Mouse (Mus musculus) thymus, adult 2 months (tissue): ENCODE measurements at regions not wholly inside any gene's neighbourhood (a gene's known extent, or its start where the extent isn't known, plus 50 kb on each side); places are given as distances from the start of the nearest gene placed in this dataset.
"Not testable (repeated sequence)": the region's sequence is repeated elsewhere in the genome, so short reads cannot be mapped to it uniquely, and the experiment has no call there.

Experiments used
- DNase-seq: peaks from one replicate; pipeline ENCODE4 v3.0.0; 2021
- H3K27ac ChIP-seq: fragments of 200-500 bp; 2 replicates; pipeline ENCODE4 v1.5.1; 2012; ENCODE audit warnings: low read length, control low read depth; ENCODE audit not compliant: control insufficient read depth, insufficient read depth
- H3K27me3 ChIP-seq: fragments of 200-500 bp; 2 replicates; pipeline ENCODE4 v1.6.1; 2012; ENCODE audit warnings: mild to moderate bottlenecking, low read length, moderate library complexity, mixed read lengths; ENCODE audit not compliant: control insufficient read depth, insufficient read depth
- H3K36me3 ChIP-seq: fragments of 200-500 bp; 2 replicates; pipeline ENCODE4 v1.6.1; 2012; ENCODE audit warnings: mild to moderate bottlenecking, low read length, moderate library complexity; ENCODE audit not compliant: control insufficient read depth, insufficient read depth
- H3K4me1 ChIP-seq: fragments of 200-500 bp; replicated peaks from 2 replicates; pipeline ENCODE4 v1.6.1; 2012; ENCODE audit warnings: low read length; ENCODE audit not compliant: control insufficient read depth, insufficient read depth
- H3K4me3 ChIP-seq: fragments of 200-500 bp; 2 replicates; pipeline ENCODE4 v1.5.1; 2012; ENCODE audit warnings: mild to moderate bottlenecking, low read length, control low read depth, moderate library complexity; ENCODE audit not compliant: control insufficient read depth, insufficient read depth
- CTCF ChIP-seq: fragments of 200-500 bp; IDR thresholded peaks from 2 replicates; pipeline ENCODE4 v1.5.1; 2012; ENCODE audit warnings: mild to moderate bottlenecking, control low read depth, low read length, moderate library complexity, borderline replicate concordance; ENCODE audit not compliant: control insufficient read depth, poor library complexity, insufficient read depth; ENCODE audit errors: extremely low read depth
- POLR2A ChIP-seq: fragments of 200-500 bp; IDR thresholded peaks from 2 replicates; pipeline ENCODE4 v1.6.1; 2012; ENCODE audit warnings: mild to moderate bottlenecking, low read length, control low read depth, moderate library complexity; ENCODE audit not compliant: control insufficient read depth, poor library complexity, insufficient read depth; ENCODE audit errors: extremely low read depth
- WGBS: fragments of 180-500 bp; shearing (Covaris S2); methylation state at CpG from one replicate; pipeline ENCODE4 v1.1.7; 2018; 5-methylcytosine and 5-hydroxymethylcytosine counted together

DNA sequence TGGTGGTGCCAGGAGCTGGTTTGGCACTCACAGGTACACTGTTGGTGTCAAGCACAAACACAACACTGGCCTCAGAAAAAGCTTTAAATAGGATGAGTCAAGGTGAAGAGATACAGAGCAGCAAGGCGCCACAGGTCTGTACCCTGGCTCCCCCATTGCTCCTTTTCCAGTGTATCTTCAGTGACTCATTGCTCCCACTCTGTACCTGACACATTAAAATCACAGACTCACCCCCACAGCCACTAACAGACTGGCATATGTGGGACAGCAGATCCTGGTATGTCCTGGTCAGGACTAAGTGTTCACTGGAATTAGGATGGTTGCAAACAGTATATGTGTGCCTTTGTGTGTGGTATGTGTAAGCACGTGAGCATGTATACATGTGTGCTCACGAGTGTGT lies 226.5 kb downstream of the 1810013L24Rik start:
- no peaks in the 10 kb centered on the region for H3K4me1 ChIP-seq
- 76% methylated on average over 3 of the region's 3 CpGs for WGBS
- H3K4me3 ChIP-seq, result no peak overlapping the region
- no peak overlapping the region for H3K27ac ChIP-seq
- no peak for DNase-seq
- TF ChIP-seq CTCF, result no peak
- no peak for TF ChIP-seq POLR2A
- no peaks in the 10 kb centered on the region for H3K36me3 ChIP-seq
- H3K27me3 ChIP-seq, result no peaks in the 10 kb centered on the region

DNA sequence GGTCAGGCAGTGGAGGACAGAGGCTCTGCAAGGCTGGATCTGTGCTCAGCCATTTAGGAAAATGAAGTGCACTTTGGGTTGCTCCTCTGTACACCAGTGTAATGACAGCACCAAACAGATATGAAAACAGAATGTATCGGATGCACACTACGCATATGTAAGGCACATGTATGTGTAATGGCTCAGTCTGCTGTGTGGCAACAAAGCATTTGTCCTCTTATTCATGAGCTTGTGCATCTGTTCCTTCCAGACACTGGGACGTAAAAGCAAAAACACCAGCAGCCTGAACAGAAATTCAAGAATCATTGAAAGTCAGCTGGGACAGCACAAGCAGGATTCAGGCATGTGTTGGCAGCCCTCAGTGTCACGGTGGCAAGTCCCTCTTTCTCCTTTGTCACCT lies 241.6 kb downstream of the 1810013L24Rik start:
- TF ChIP-seq POLR2A (no peak), CTCF (no peak)
- Histone ChIP-seq H3K4me1 (no peaks in the 10 kb centered on the region), H3K27me3 (no peaks in the 10 kb centered on the region), H3K4me3 (no peak overlapping the region), H3K36me3 (no peaks in the 10 kb centered on the region), H3K27ac (no peak overlapping the region)
- no peak for DNase-seq
- WGBS, result 97% methylated on average over 4 of the region's 4 CpGs

DNA sequence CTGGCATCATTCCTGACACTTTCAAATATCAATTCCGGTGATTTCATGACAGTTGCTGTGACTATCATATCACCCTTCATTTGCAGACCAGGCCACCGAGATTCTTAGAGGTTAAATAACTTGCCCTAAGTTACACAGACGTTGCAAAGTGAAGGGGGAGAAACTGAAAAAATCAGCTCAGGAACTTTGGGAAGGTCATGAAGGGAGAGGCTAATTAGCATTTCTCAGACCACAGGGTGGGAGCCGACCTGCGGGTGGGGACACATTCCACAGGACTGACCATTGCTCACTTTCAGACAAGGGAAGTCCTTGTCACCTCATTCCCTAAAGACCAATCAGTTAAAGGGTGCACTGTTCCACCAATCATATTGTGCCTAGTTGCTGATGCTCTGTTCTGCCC lies 242.1 kb downstream of the 1810013L24Rik start:
- WGBS, result 94% methylated on average over 5 of the region's 5 CpGs
- H3K4me1 ChIP-seq, result not testable (repeated sequence)

DNA sequence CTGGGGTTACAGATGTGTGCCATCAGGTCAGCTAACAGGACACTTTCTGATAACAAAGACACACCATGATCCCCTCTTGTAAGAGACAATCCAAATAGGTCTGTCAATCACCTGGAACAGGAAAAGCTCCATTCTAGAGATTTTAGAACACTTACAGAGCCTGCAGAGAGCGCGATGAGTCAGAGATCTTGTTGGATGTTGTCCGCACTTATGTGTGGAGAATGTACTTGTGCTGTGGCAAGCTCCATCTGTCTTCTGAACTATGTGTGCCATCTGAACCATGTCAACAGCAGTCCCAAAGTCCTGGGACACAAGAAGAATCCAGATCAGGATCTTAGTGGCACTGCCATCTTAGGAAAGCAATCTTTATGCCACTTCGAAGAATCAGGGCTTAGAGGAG lies 244.4 kb downstream of the 1810013L24Rik start:
- Histone ChIP-seq H3K36me3 (no peaks in the 10 kb centered on the region), H3K27me3 (no peaks in the 10 kb centered on the region), H3K4me1 (no peaks in the 10 kb centered on the region), H3K27ac (no peak overlapping the region), H3K4me3 (no peak overlapping the region)
- 90% methylated on average over 4 of the region's 4 CpGs for WGBS
- no peak for DNase-seq
- TF ChIP-seq CTCF (no peak), POLR2A (no peak)

More for the DNA sequence above, 242.1 kb downstream of the 1810013L24Rik start:
- not testable (repeated sequence) for H3K27ac ChIP-seq, DNase-seq, H3K36me3 ChIP-seq, H3K4me3 ChIP-seq, H3K27me3 ChIP-seq

DNA sequence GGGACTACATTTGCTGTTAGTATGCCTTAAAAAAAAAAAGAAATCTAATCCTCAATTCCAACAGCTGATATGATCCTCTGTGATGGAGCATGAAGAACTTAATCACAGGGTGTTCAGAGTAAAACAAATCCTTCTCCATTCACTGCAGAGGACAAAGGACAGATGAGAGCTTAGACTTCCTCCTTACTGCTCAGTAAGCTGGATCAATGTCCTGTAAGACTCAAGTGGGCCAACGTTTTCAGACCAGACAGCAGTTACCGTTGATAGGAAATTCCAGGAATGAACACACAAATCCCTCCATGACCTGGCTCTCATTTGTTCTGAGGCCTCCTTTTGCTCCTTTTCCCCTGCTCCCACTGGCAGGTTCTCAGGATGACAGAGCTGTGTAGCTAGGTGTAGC lies 247.6 kb downstream of the 1810013L24Rik start:
- H3K36me3 ChIP-seq, result no peaks in the 10 kb centered on the region
- TF ChIP-seq POLR2A (no peak), CTCF (no peak)
- no peaks in the 10 kb centered on the region for H3K4me1 ChIP-seq
- no peak overlapping the region for H3K4me3 ChIP-seq
- 82% methylated on average over 2 of the region's 2 CpGs for WGBS
- no peak for DNase-seq
- H3K27me3 ChIP-seq, result no peaks in the 10 kb centered on the region
- H3K27ac ChIP-seq, result no peak overlapping the region

DNA sequence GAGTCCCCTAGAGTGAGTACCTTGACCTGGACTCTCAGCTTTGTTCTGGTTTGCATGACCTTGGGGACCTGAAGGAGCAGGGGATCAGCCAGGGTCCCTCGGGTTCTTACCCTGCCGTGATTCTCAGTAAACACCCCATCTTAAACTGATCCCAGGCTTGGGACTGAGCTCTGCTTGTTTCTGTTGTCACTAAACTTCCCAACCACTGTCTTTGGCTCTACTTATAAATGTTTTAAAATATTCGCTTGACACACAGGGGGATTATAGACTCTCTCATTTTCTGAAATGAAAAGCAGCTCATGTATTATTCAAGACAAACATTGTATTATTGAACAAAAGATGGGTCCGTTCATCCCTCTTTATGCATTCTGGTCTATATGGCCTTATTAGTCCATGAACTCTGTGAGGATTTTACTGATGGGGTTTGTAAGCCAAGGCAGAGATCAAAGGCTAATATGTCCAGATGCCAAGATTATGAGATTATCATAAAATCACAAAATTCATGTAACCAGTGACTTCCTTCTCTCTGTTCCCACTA lies 248.6 kb downstream of the 1810013L24Rik start:
- DNase-seq, result no peak
- no peak overlapping the region for H3K4me3 ChIP-seq
- no peak overlapping the region for H3K27ac ChIP-seq
- H3K4me1 ChIP-seq, result no peaks in the 10 kb centered on the region
- H3K27me3 ChIP-seq, result no peaks in the 10 kb centered on the region
- no peaks in the 10 kb centered on the region for H3K36me3 ChIP-seq
- 95% methylated on average over 4 of the region's 4 CpGs for WGBS
- TF ChIP-seq CTCF, result no peak
- no peak for TF ChIP-seq POLR2A

DNA sequence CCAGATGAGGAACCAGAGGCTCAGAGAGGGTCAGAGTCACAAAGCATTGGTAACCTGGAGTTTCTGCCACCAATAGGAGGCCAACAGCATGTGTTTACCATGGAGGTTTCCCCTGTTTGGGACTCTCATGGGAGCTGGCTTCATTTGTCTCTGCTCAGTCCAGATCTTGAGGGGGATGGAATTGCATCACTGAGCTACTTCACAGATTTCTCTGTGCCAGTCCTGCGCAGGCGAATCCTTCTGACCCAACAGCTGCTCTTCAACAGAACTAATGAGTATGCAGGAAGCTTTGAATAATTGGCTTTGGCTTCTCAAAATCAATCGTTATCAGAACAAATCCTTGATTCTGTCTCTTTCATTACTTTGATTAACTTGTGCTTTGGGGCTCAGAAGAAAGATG lies 253.1 kb downstream of the 1810013L24Rik start:
- no peak overlapping the region for H3K27ac ChIP-seq
- no peaks in the 10 kb centered on the region for H3K27me3 ChIP-seq
- H3K4me3 ChIP-seq, result no peak overlapping the region
- H3K4me1 ChIP-seq, result no peaks in the 10 kb centered on the region
- H3K36me3 ChIP-seq, result no peaks in the 10 kb centered on the region
- TF ChIP-seq POLR2A, result no peak
- no peak for TF ChIP-seq CTCF
- no peak for DNase-seq
- 92% methylated on average over 3 of the region's 3 CpGs for WGBS
